Mouse (Mus musculus) layer of hippocampus, adult 2 months (tissue): Measurements from ENCODE around the gene E130208F15Rik. TPM values are rescaled to one million over a fixed set of nuclear protein-coding genes. Genes with fewer than 3 reads are reported as not detected.

Experiments used
- DNase-seq, 2 experiments: peaks; one replicate each; pipeline ENCODE4 v3.0.0; 2022; ENCODE audit warnings: low spot score in 2 of 2
- H3K27ac ChIP-seq: fragments of 200-600 bp; 2 replicates; pipeline ENCODE4 v1.8.1; 2022
- H3K4me3 ChIP-seq: fragments of 200-600 bp; 2 replicates; pipeline ENCODE4 v1.8.1; 2022; ENCODE audit warnings: mild to moderate bottlenecking
- CTCF ChIP-seq: fragments of 200-600 bp; conservative IDR thresholded peaks from 2 replicates; pipeline ENCODE4 v1.8.1; 2022; ENCODE audit warnings: antibody characterized with exemption, mild to moderate bottlenecking, moderate library complexity
- total RNA-seq, 2 experiments: library from RNA; stranded (reverse); gene quantifications; 2 replicates each; pipeline ENCODE4 v1.2.3; 2021

E130208F15Rik gene
- total RNA-seq, 2 experiments from 2014 or later: 0.41 to 0.81 TPM

GRCm38 (mm10) chr7:30310136-30310535 is 11.4 kb upstream of the E130208F15Rik start:
- DNase-seq: no peak
- TF ChIP-seq CTCF: no peak
- Histone ChIP-seq H3K4me3 (no peak overlapping the region), H3K27ac (no peak overlapping the region)

- Histone ChIP-seq H3K4me3 (no peak overlapping the region), H3K27ac (no peak overlapping the region)
- TF ChIP-seq CTCF: no peak
- no peak for DNase-seq
Measured at GRCm38 (mm10) chr7:30313666-30314320, 7.7 kb upstream of the E130208F15Rik start.

- Histone ChIP-seq H3K27ac (no peak within 1 kb of the TSS), H3K4me3 (no peak within 1 kb of the TSS)
- no peak for DNase-seq
- TF ChIP-seq CTCF: no peak
Measured at GRCm38 (mm10) chr7:30314721-30315155, 6.8 kb upstream of the E130208F15Rik start, which contains the start of gene Syne4. TSS of gene Syne4 (plus strand) at chr7:30314807.

- Histone ChIP-seq H3K4me3 (no peak overlapping the region), H3K27ac (no peak overlapping the region)
- DNase-seq: no peak
- TF ChIP-seq CTCF: no peak
Measured at GRCm38 (mm10) chr7:30315559-30316529, 5.7 kb upstream of the E130208F15Rik start.

- DNase-seq: no peak
- no peak for TF ChIP-seq CTCF
Measured at GRCm38 (mm10) chr7:30318142-30318541, 3.4 kb upstream of the E130208F15Rik start.

GRCm38 (mm10) chr7:30320946-30321345 is 594 bp upstream of the E130208F15Rik start:
- no peak for TF ChIP-seq CTCF
- DNase-seq: no peak
- H3K27ac ChIP-seq: peak overlapping the region; percentile 23; the same call in 1 of the 2 replicates
- H3K4me3 ChIP-seq: peak overlapping the region; percentile 91

More at GRCm38 (mm10) chr7:30318142-30318541, 3.4 kb upstream of the E130208F15Rik start:
- no peak overlapping the region for H3K27ac ChIP-seq
- no peak overlapping the region for H3K4me3 ChIP-seq

GRCm38 (mm10) chr7:30322285-30322667 is 736 bp downstream of the E130208F15Rik start:
- Histone ChIP-seq H3K27ac (peak overlapping the region; percentile 96), H3K4me3 (peak overlapping the region; percentile 91)
- peak; percentile 94 to 96 for DNase-seq
- TF ChIP-seq CTCF: no peak

- TF ChIP-seq CTCF: no peak
- no peak for DNase-seq
- peak overlapping the region; percentile 91 for H3K4me3 ChIP-seq
- H3K27ac ChIP-seq: peak overlapping the region; percentile 96
Measured at GRCm38 (mm10) chr7:30322865-30323264, 1.3 kb downstream of the E130208F15Rik start.

GRCm38 (mm10) chr7:30323795-30324194 is 2.3 kb downstream of the E130208F15Rik start, which contains the start of gene Sdhaf1:
TSS of gene Sdhaf1 (minus strand) at chr7:30323895.
- H3K27ac ChIP-seq: peak within 1 kb of the TSS; percentile 96
- peak within 1 kb of the TSS; percentile 91 for H3K4me3 ChIP-seq
- DNase-seq: no peak
- no peak for TF ChIP-seq CTCF

GRCm38 (mm10) chr7:30324300-30324944 is 2.9 kb downstream of the E130208F15Rik start:
- DNase-seq: peak; percentile 53 to 77
- TF ChIP-seq CTCF: no peak
- peak overlapping the region; percentile 70 for H3K27ac ChIP-seq

GRCm38 (mm10) chr7:30325364-30325763 is 3.8 kb downstream of the E130208F15Rik start:
- Histone ChIP-seq H3K27ac (no peak overlapping the region; the same call in 1 of the 2 replicates), H3K4me3 (no peak overlapping the region)
- TF ChIP-seq CTCF: peak; percentile 65
- no peak for DNase-seq

More at GRCm38 (mm10) chr7:30324300-30324944, 2.9 kb downstream of the E130208F15Rik start:
- no peak overlapping the region for H3K4me3 ChIP-seq

- DNase-seq: no peak
- no peak for TF ChIP-seq CTCF
- Histone ChIP-seq H3K27ac (no peak overlapping the region), H3K4me3 (no peak overlapping the region)
Measured at GRCm38 (mm10) chr7:30326427-30326826, 4.9 kb downstream of the E130208F15Rik start.

- DNase-seq: no peak
- Histone ChIP-seq H3K27ac (peak overlapping the region; percentile 6; the same call in 1 of the 2 replicates), H3K4me3 (no peak overlapping the region)
- TF ChIP-seq CTCF: no peak
Measured at GRCm38 (mm10) chr7:30327140-30327539, 5.6 kb downstream of the E130208F15Rik start.
